ENCODE assay signal across 8 mouse cellular contexts in genomic region chr12:47164736-47165135, GRCm38 (mm10).
DNase-seq lines count a peak whose midpoint lies in the region; ATAC-seq and TF ChIP-seq lines count a peak whose summit lies in the region.

No protein-coding gene starts in this region.

- peaks cover 8% of the 10 kb centered on the region for H3K27me3 ChIP-seq in forebrain, embryonic 16.5 days (replicated peaks; ENCODE audit: control insufficient read depth, insufficient read depth, low read length)
- H3K27me3 ChIP-seq in midbrain, embryonic 12.5 days: no peaks in the 10 kb centered on the region
- H3K27me3 ChIP-seq in liver, postnatal 0 days (ENCODE audit: insufficient read depth, low read length): no peaks in the 10 kb centered on the region

- peak overlapping the region; percentile 51 for H3K4me2 ChIP-seq in forebrain, embryonic 16.5 days (ENCODE audit: low read length)
- H3K4me2 ChIP-seq in midbrain, embryonic 12.5 days (replicated peaks): peak overlapping the region; percentile 41
- no peak overlapping the region for H3K4me2 ChIP-seq in liver, postnatal 0 days (ENCODE audit: low read depth, low read length)

- ATAC-seq in forebrain, embryonic 16.5 days: peak; percentile 46
- peak; percentile 44; the same call in 1 of the 2 replicates for ATAC-seq in midbrain, embryonic 12.5 days (ENCODE audit: low FRiP score, low read depth)
- no peak for ATAC-seq in monocyte, adult 5-6 weeks (replicated peaks; ENCODE audit: insufficient number of reproducible peaks, low FRiP score, low TSS enrichment, poor library complexity, severe bottlenecking)
- ATAC-seq in liver, postnatal 0 days: no peak

- H3K9ac ChIP-seq in forebrain, embryonic 16.5 days (replicated peaks; ENCODE audit: low read depth, low read length): no peak overlapping the region
- H3K9ac ChIP-seq in midbrain, embryonic 12.5 days (replicated peaks): no peak overlapping the region
- H3K9ac ChIP-seq in liver, postnatal 0 days (replicated peaks): no peak overlapping the region

- intact Hi-C loops in gastrocnemius, adult 2 months (cut with DNase I): no loop called here
- intact Hi-C loops in gastrocnemius, postnatal 14 days (cut with DNase I; ENCODE audit: low total_unique reads): no loop called here

- H3K36me3 ChIP-seq in forebrain, embryonic 16.5 days (ENCODE audit: control insufficient read depth, insufficient read depth): no peaks in the 10 kb centered on the region
- H3K36me3 ChIP-seq in midbrain, embryonic 12.5 days: no peaks in the 10 kb centered on the region
- no peaks in the 10 kb centered on the region for H3K36me3 ChIP-seq in liver, postnatal 0 days (replicated peaks; ENCODE audit: insufficient read depth, low read length)

- no peak for TF ChIP-seq EP300 in liver, postnatal 0 days (IDR thresholded peaks at IDR 0.05; ENCODE audit: low read depth)

- no peak for TF ChIP-seq CTCF in gastrocnemius, adult 2 months (IDR thresholded peaks at IDR 0.05)
- TF ChIP-seq CTCF in liver, postnatal 0 days (IDR thresholded peaks at IDR 0.05; ENCODE audit: low read depth): no peak

- DNase-seq in gastrocnemius, adult 2 months: peak; percentile 20
- no peak for DNase-seq in gastrocnemius, postnatal 14 days
- DNase-seq in cerebellum, adult 11-12 months: peak; percentile 87
- DNase-seq in liver, postnatal 0 days: no peak
- no peak for DNase-seq in lung, postnatal 10 days

- H3K4me3 ChIP-seq in gastrocnemius, adult 2 months: peak overlapping the region; percentile 37
- peak overlapping the region; percentile 25 for H3K4me3 ChIP-seq in forebrain, embryonic 16.5 days (replicated peaks; ENCODE audit: low read length)
- peak overlapping the region; percentile 3; the same call in 1 of the 2 replicates for H3K4me3 ChIP-seq in midbrain, embryonic 12.5 days
- H3K4me3 ChIP-seq in liver, postnatal 0 days (ENCODE audit: low read depth, low read length): no peak overlapping the region

- H3K9me3 ChIP-seq in forebrain, embryonic 16.5 days (ENCODE audit: control insufficient read depth, low read length): no peaks in the 10 kb centered on the region
- no peaks in the 10 kb centered on the region for H3K9me3 ChIP-seq in midbrain, embryonic 12.5 days
- no peaks in the 10 kb centered on the region for H3K9me3 ChIP-seq in liver, postnatal 0 days (ENCODE audit: low read length)

- peak overlapping the region; percentile 72 for H3K27ac ChIP-seq in gastrocnemius, adult 2 months
- H3K27ac ChIP-seq in forebrain, embryonic 16.5 days (ENCODE audit: low read length): peak overlapping the region; percentile 34; the same call in 1 of the 2 replicates
- peak overlapping the region; percentile 82 for H3K27ac ChIP-seq in midbrain, embryonic 12.5 days (replicated peaks)
- no peak overlapping the region for H3K27ac ChIP-seq in liver, postnatal 0 days (ENCODE audit: low read depth)

- peaks cover 23% of the 10 kb centered on the region for H3K4me1 ChIP-seq in forebrain, embryonic 16.5 days (replicated peaks; ENCODE audit: control insufficient read depth, insufficient read depth, low read length)
- peaks cover 24% of the 10 kb centered on the region for H3K4me1 ChIP-seq in midbrain, embryonic 12.5 days
- H3K4me1 ChIP-seq in liver, postnatal 0 days (ENCODE audit: insufficient read depth): no peaks in the 10 kb centered on the region

- WGBS in forebrain, embryonic 16.5 days: 29% methylated on average over 8 of the region's 8 CpGs
- 43% methylated on average over 8 of the region's 8 CpGs for WGBS in midbrain, embryonic 12.5 days
- WGBS in liver, postnatal 0 days (ENCODE audit: insufficient replicate concordance): 56% methylated on average over 8 of the region's 8 CpGs

Comparison
In these comparisons a context has a peak if more than half of its experiments do, and no peak if none do; other contexts are left out.
1. DNase-seq: peak in gastrocnemius, adult 2 months (single experiment) and cerebellum, adult 11-12 months (single experiment); none in gastrocnemius, postnatal 14 days (single experiment), liver, postnatal 0 days (single experiment) and lung, postnatal 10 days (single experiment).
2. ATAC-seq: peak in forebrain, embryonic 16.5 days (single experiment) and midbrain, embryonic 12.5 days (single experiment); none in monocyte, adult 5-6 weeks (single experiment) and liver, postnatal 0 days (single experiment).